Mouse (Mus musculus): ENCODE results near the gene Eif2a.
A peak's percentile ranks its signal among the peaks of the same experiment; 100 is the strongest.

GRCm38 (mm10) chr3:58511581-58511980, 14.0 kb upstream of the Eif2a start:
- TF ChIP-seq EP300 (IDR thresholded peaks at IDR 0.05; ENCODE audit: low read depth) (no peak), CTCF (IDR thresholded peaks at IDR 0.05; ENCODE audit: low read depth) (peak; percentile 65)

Data from liver, embryonic 14.5 days (tissue).